Mouse (Mus musculus) monocyte, adult 5-6 weeks (primary cell): Measurements from ENCODE around the gene Gm4922. TPM values are rescaled to one million over a fixed set of nuclear protein-coding genes. Genes with fewer than 3 reads are reported as not detected.

Experiments
- ATAC-seq: fragments of 153-309, 156-312 bp; replicated peaks from 2 replicates; pipeline ENCODE4 v1.8.0; 2017; ENCODE audit warnings: mild to moderate bottlenecking; ENCODE audit not compliant: low TSS enrichment, insufficient number of reproducible peaks, severe bottlenecking, poor library complexity, low FRiP score
- total RNA-seq: library from RNA; stranded (forward); fragments of 200-1000, 200-491, 200-594 nt; gene quantifications from 3 replicates; pipeline ENCODE4 v1.2.3, GENCODE M21; 2017

Gene Gm4922
- total RNA-seq, 1 experiment from 2014 or later: not detected

DNA sequence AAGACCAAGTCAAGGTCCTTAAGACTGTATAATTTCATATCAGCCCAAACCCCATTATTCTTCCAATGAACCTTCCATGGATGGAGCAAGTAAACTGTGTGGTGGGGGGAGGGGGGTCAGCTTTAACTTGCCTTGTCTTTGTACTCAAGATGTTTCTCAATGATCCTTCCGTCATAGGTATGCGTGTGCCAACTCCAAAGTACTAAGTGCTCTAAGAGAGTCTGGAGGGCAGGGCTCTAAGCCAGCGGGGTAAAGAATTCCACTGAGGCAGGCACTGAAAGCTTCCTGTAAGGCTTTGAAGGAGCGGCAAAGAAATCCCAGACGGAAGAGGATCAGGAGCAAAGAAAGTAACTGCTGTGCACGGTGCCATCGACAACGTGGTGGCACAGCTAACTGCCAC is 45.6 kb downstream of the Gm4922 start:
- ATAC-seq: no peak

Other genes starting within 250 kb of the Gm4922 start
- 0.29 to 1.2 TPM in 2 of 3 replicates, not detected in the other for gene Hebp2, start 240.7 kb downstream of the Gm4922 start, total RNA-seq
- 0.10 to 0.11 TPM in 2 of 3 replicates, not detected in the other for gene Arfgef3, start 42.8 kb downstream of the Gm4922 start, total RNA-seq
- gene Perp, start 58.2 kb upstream of the Gm4922 start, total RNA-seq: 2.4 to 14.3 TPM (median 11.1 TPM) in 3 replicates
- gene Tnfaip3, start 228.9 kb upstream of the Gm4922 start, total RNA-seq: 303 to 429 TPM (median 333 TPM) in 3 replicates